7 mouse cellular contexts compared by ENCODE assay signal in the genomic region with DNA sequence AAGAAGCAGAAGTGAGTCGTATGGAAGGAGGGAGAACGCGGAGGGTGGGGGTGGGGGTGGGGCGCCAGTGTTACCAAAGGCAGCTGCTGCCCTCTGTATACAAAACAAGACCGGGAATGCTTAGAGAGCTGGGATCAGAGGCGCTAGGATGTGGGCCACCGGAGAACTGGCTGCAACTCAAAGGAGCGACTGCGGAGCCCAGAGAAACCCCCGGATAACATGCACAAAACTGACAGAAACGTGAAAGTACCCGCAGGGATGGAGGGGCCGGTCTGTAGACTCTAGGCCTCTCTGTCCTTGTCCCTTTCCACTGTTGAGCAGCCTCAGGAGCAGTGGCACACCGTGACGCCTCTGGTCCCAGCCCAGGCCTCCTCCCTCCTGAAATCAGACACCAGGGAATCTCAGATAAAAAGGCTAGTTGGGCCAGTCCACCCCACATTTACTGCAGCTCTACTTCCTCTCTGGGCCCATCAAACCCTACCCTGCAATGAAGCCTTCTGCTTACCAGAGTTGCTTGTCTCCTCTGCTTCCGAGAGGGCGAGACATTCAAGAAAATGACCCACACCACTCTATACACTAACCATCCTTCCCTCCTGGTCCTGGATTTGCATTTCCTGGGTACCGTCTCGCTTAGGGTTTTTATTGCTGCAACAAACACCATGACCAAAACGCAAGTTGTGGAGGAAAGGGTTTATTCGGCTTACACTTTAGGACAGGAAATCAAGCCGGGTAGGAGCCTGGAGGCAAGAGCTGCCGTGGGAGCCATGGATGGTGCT. TPM values are rescaled to one million over a fixed set of nuclear protein-coding genes. Genes with fewer than 3 reads are reported as not detected.
DNase-seq lines count a peak whose midpoint lies in the region; ATAC-seq and TF ChIP-seq lines count a peak whose summit lies in the region.

No protein-coding gene starts in this region.

- no peaks in the 10 kb centered on the region for H3K9me3 ChIP-seq in heart, embryonic 14.5 days (ENCODE audit: control insufficient read depth, low read length)
- no peaks in the 10 kb centered on the region for H3K9me3 ChIP-seq in liver, embryonic 15.5 days (replicated peaks)

- H3K4me2 ChIP-seq in heart, embryonic 14.5 days (ENCODE audit: low read length): peak overlapping the region; percentile 24
- peak overlapping the region; percentile 39 for H3K4me2 ChIP-seq in liver, embryonic 15.5 days

- 21% methylated on average over 23 of the region's 23 CpGs for WGBS in heart, embryonic 14.5 days
- WGBS in liver, embryonic 15.5 days (ENCODE audit: insufficient replicate concordance): 29% methylated on average over 23 of the region's 23 CpGs
- WGBS in cerebellum, adult 2 months: 52% methylated on average over 23 of the region's 23 CpGs

- DNase-seq in ES-CJ7 (ENCODE audit: low read depth, low spot score) (peak; percentile 73), NIH3T3 (ENCODE audit: low read depth) (peak; percentile 76)
- DNase-seq in frontal cortex, adult 2 months (ENCODE audit: extremely low spot score in 1 of 2, low spot score in 1 of 2): no peak
- DNase-seq in cerebellum, adult 2 months: no peak
- DNase-seq in layer of hippocampus, postnatal 36 days: no peak

- no peak for TF ChIP-seq POLR2A in cerebellum, adult 2 months (IDR thresholded peaks at IDR 0.05; ENCODE audit: borderline replicate concordance, insufficient read depth, low read length)

- peak overlapping the region; percentile 55; the same call in 1 of the 2 replicates for H3K9ac ChIP-seq in heart, embryonic 14.5 days (ENCODE audit: low read length)
- no peak overlapping the region for H3K9ac ChIP-seq in liver, embryonic 15.5 days

- TF ChIP-seq CTCF in cerebellum, adult 2 months (IDR thresholded peaks at IDR 0.05; ENCODE audit: borderline replicate concordance, insufficient read depth, low read depth, low read length): no peak

- peak overlapping the region; percentile 67 to 70 for H3K27ac ChIP-seq in heart, embryonic 14.5 days (replicated peaks in 1 of 2; ENCODE audit: control insufficient read depth in 1 of 2, insufficient read depth in 1 of 2, low read depth in 2 of 2, low read length in 2 of 2)
- H3K27ac ChIP-seq in liver, embryonic 15.5 days (replicated peaks): peak overlapping the region; percentile 42
- no peak overlapping the region for H3K27ac ChIP-seq in cerebellum, adult 2 months (ENCODE audit: insufficient read depth, low read length)

- H3K4me3 ChIP-seq in heart, embryonic 14.5 days (ENCODE audit: control insufficient read depth in 1 of 2, insufficient read depth in 1 of 2, low read depth in 1 of 2, low read length in 2 of 2): no peak overlapping the region
- H3K4me3 ChIP-seq in liver, embryonic 15.5 days (replicated peaks): no peak overlapping the region
- no peak overlapping the region for H3K4me3 ChIP-seq in cerebellum, adult 2 months (replicated peaks; ENCODE audit: insufficient read depth, low read depth, low read length)

- peak; percentile 55; the same call in 1 of the 2 replicates for ATAC-seq in heart, embryonic 14.5 days (ENCODE audit: insufficient number of reproducible peaks, insufficient read depth, low FRiP score, low read depth)
- ATAC-seq in liver, embryonic 15.5 days (ENCODE audit: insufficient read depth): no peak

- H3K36me3 ChIP-seq in heart, embryonic 14.5 days (ENCODE audit: control insufficient read depth, insufficient read depth, low read length): no peaks in the 10 kb centered on the region
- no peaks in the 10 kb centered on the region for H3K36me3 ChIP-seq in liver, embryonic 15.5 days (replicated peaks)

- H3K27me3 ChIP-seq in heart, embryonic 14.5 days (ENCODE audit: control insufficient read depth, insufficient read depth, low read length): no peaks in the 10 kb centered on the region
- no peaks in the 10 kb centered on the region for H3K27me3 ChIP-seq in liver, embryonic 15.5 days
- no peaks in the 10 kb centered on the region for H3K27me3 ChIP-seq in cerebellum, adult 2 months (ENCODE audit: control insufficient read depth, insufficient read depth, low read length)

- peaks cover 21 to 35% of the 10 kb centered on the region in 2 experiments for H3K4me1 ChIP-seq in heart, embryonic 14.5 days (ENCODE audit: control insufficient read depth in 2 of 2, insufficient read depth in 2 of 2, low read length in 2 of 2)
- peaks cover 54% of the 10 kb centered on the region for H3K4me1 ChIP-seq in liver, embryonic 15.5 days (replicated peaks)
- H3K4me1 ChIP-seq in cerebellum, adult 2 months (ENCODE audit: control insufficient read depth, insufficient read depth, low read length): no peaks in the 10 kb centered on the region; the same call in none of the 2 replicates

RNA-seq across cellular contexts. Expression of a gene that starts 1.7 kb away (rescaled TPM):
- 35.9 and 38.0 TPM in 2 replicates for polyA plus RNA-seq in heart, embryonic 14.5 days (2014; fragmentation: Nextera tagmentation; extraction: Ambion mirVana)
- polyA plus RNA-seq in liver, embryonic 15.5 days (2015; fragmentation: Nextera tagmentation; extraction: Ambion mirVana): 19.1 and 24.6 TPM in 2 replicates
- 79.7 and 86.6 TPM in 2 replicates for polyA plus RNA-seq in frontal cortex, adult 2 months (2012; rRNA removed)
- 85.5 and 86.6 TPM in 2 replicates for polyA plus RNA-seq in cerebellum, adult 2 months (2012; rRNA removed)
- 100 to 1,000 TPM; 162 to 181 TPM for total RNA-seq in layer of hippocampus, postnatal 36 days (2021)

Comparison
In these comparisons a context has a peak if more than half of its experiments do, and no peak if none do; other contexts are left out.
1. DNase-seq: peak in ES-CJ7 (single experiment) and NIH3T3 (single experiment); none in frontal cortex, adult 2 months (0 of 2), cerebellum, adult 2 months (0 of 2) and layer of hippocampus, postnatal 36 days (0 of 2).